Mouse (Mus musculus): ENCODE measurements at regions not wholly inside any gene's neighbourhood (a gene's known extent, or its start where the extent isn't known, plus 50 kb on each side); places are given as distances from the start of the nearest gene placed in this dataset.

DNA sequence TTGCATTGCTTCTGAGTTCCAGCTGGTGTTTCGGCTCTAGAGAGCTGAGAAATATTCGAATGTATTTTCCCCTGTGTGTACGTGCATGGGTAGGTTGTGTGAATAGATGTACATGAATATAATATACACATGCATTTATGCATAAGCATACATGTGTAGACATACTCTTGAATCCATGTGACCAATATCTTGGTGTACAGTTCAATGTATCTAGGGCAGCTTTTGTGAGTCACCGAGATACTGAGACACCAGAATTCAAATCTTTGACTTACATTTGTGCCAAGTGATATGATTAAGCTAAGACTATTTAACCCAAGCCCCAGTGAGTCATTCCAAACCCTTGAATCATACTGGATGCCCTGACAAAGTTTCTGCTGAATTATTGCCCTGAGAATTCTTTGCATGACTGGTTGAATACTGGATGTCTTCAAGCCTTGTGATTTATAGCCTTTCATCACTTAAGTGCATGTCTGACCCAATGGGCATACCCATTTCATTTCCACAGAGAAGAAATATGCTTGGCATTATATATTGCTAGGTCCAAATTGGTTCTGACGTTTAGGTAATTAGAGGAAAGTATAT, 103.3 kb upstream of the Tsc22d2 start:
- Histone ChIP-seq H3K4me3 (no peak overlapping the region), H3K4me2 (ENCODE audit: low read depth) (no peak overlapping the region)

DNA sequence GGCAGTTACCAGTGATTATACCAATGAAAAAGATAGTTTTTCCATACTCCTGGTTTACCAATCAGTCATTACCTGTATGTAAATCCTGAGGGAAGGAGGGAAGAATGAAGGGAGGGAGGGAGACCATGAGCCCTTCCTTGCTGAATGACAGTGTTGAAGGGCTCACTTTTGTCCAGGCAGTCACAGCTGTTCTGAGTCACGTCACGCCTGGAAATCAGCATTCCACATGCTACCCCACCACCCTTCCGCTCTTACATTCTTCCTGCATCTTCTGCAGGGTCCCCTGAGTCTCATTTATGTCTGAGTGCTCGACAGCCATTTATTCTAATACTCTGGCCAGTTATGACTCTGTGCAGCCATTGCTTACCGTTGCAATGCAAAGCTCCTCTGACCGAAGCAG, 101.9 kb upstream of the Tsc22d2 start:
- no peak overlapping the region for H3K4me3 ChIP-seq
- no peak for TF ChIP-seq REST (IDR thresholded peaks at IDR 0.05; ENCODE audit: insufficient read depth, insufficient read length)
- no peak for TF ChIP-seq POLR2A (IDR thresholded peaks at IDR 0.05; ENCODE audit: insufficient read length, low read depth)
- no peak for TF ChIP-seq MAX (IDR thresholded peaks at IDR 0.05; ENCODE audit: low read depth)
- TF ChIP-seq TCF12 (IDR thresholded peaks at IDR 0.05; ENCODE audit: insufficient read depth, poor library complexity, severe bottlenecking): no peak
- peak in 2 of 3 experiments; percentile 70 to 83 for TF ChIP-seq MYOD1 (IDR thresholded peaks at IDR 0.05; ENCODE audit: control insufficient read depth in 1 of 3, insufficient read length in 2 of 3, low read depth in 2 of 3)
- no peak for TF ChIP-seq E2F4 (IDR thresholded peaks at IDR 0.05; ENCODE audit: insufficient read depth)
- no peak for TF ChIP-seq CEBPB (IDR thresholded peaks at IDR 0.05; ENCODE audit: insufficient read depth, poor library complexity, severe bottlenecking)
- TF ChIP-seq MYOG (IDR thresholded peaks at IDR 0.05; ENCODE audit: control insufficient read depth in 1 of 3, insufficient read depth in 1 of 3, insufficient read length in 2 of 3, low read depth in 2 of 3): peak in 2 of 3 experiments; percentile 32 to 69
- TF ChIP-seq SRF (IDR thresholded peaks at IDR 0.05; ENCODE audit: control insufficient read depth, insufficient read length, low read depth): no peak
- no peak for TF ChIP-seq USF1 (IDR thresholded peaks at IDR 0.05; ENCODE audit: low read depth)
- H3K4me2 ChIP-seq (ENCODE audit: low read depth): peak overlapping the region; percentile 19
- no peak overlapping the region for H3ac ChIP-seq (ENCODE audit: control insufficient read depth, insufficient read length)
- H3K27me3 ChIP-seq (ENCODE audit: control insufficient read depth, insufficient read depth, insufficient read length): no peaks in the 10 kb centered on the region
- no peaks in the 10 kb centered on the region for H3K79me2 ChIP-seq (ENCODE audit: control insufficient read depth, insufficient read depth)
- no peaks in the 10 kb centered on the region for H3K36me3 ChIP-seq (ENCODE audit: control insufficient read depth, insufficient read depth)

More for the DNA sequence above, 103.3 kb upstream of the Tsc22d2 start:
- no peak overlapping the region for H3ac ChIP-seq (ENCODE audit: control insufficient read depth, insufficient read length)
- H3K36me3 ChIP-seq (ENCODE audit: control insufficient read depth, insufficient read depth): no peaks in the 10 kb centered on the region
- no peaks in the 10 kb centered on the region for H3K27me3 ChIP-seq (ENCODE audit: control insufficient read depth, insufficient read depth, insufficient read length)
- TF ChIP-seq MYOG (IDR thresholded peaks at IDR 0.05; ENCODE audit: control insufficient read depth in 1 of 3, insufficient read depth in 1 of 3, insufficient read length in 2 of 3, low read depth in 2 of 3) (no peak), CEBPB (IDR thresholded peaks at IDR 0.05; ENCODE audit: insufficient read depth, poor library complexity, severe bottlenecking) (0 out of 2 replicates have a peak, but pooled peaks have one; percentile 21), USF1 (IDR thresholded peaks at IDR 0.05; ENCODE audit: low read depth) (peak; percentile 45)
- no peaks in the 10 kb centered on the region for H3K79me2 ChIP-seq (ENCODE audit: control insufficient read depth, insufficient read depth)

DNA sequence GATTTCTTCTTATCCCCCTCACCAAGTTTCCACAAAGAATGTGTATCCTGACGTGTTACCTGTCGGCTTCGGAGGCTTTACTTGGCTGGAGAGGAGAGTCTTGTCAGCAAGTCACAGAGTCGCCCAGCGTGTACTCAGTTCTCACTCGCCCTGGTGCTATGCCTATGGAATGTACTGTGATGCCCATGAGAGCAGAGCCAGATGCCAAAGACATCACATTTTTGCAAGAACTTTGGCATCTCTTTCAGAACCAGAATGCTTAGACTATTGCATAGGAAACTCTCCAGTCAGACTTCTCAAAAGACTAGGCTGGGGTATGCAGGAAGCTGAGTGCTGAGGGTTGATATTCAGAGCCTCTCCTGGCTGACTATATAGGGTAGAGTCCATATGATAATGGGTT, 99.3 kb upstream of the Tsc22d2 start:
- Histone ChIP-seq H3K27me3 (ENCODE audit: control insufficient read depth, insufficient read depth, insufficient read length) (no peaks in the 10 kb centered on the region), H3K4me3 (no peak overlapping the region), H3ac (ENCODE audit: control insufficient read depth, insufficient read length) (no peak overlapping the region), H3K79me2 (ENCODE audit: control insufficient read depth, insufficient read depth) (no peaks in the 10 kb centered on the region), H3K36me3 (ENCODE audit: control insufficient read depth, insufficient read depth) (no peaks in the 10 kb centered on the region), H3K4me2 (ENCODE audit: low read depth) (no peak overlapping the region)
- TF ChIP-seq TCF12 (IDR thresholded peaks at IDR 0.05; ENCODE audit: insufficient read depth, poor library complexity, severe bottlenecking) (no peak), MYOG (IDR thresholded peaks at IDR 0.05; ENCODE audit: control insufficient read depth in 1 of 3, insufficient read depth in 1 of 3, insufficient read length in 2 of 3, low read depth in 2 of 3) (no peak)

DNA sequence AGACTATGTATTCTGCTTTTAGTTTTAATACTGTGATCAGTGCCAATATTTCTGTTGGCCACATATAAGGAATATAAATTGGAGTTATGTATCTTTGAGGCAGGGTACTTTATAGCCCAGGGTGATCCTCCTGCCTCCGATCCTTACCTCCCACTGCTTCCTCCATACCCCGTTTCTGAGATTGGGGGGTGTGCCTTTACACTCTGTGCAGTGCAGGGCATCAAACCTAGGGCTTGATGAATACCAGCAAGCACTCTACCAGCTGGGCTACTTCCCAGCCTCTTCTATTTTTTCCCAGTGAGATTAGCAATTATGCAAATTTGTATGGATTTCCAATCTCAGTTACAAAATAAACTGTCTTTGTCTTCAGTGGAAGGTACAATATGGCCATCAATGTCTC, 97.3 kb upstream of the Tsc22d2 start:
- no peaks in the 10 kb centered on the region for H3K36me3 ChIP-seq (ENCODE audit: control insufficient read depth, insufficient read depth)
- H3K4me3 ChIP-seq: no peak overlapping the region
- H3K27me3 ChIP-seq (ENCODE audit: control insufficient read depth, insufficient read depth, insufficient read length): no peaks in the 10 kb centered on the region
- H3K79me2 ChIP-seq (ENCODE audit: control insufficient read depth, insufficient read depth): no peaks in the 10 kb centered on the region
- TF ChIP-seq MYOD1 (IDR thresholded peaks at IDR 0.05; ENCODE audit: control insufficient read depth in 1 of 3, insufficient read length in 2 of 3, low read depth in 2 of 3): no peak
- no peak for TF ChIP-seq E2F4 (IDR thresholded peaks at IDR 0.05; ENCODE audit: insufficient read depth)
- no peak for TF ChIP-seq REST (IDR thresholded peaks at IDR 0.05; ENCODE audit: insufficient read depth, insufficient read length)
- TF ChIP-seq CEBPB (IDR thresholded peaks at IDR 0.05; ENCODE audit: insufficient read depth, poor library complexity, severe bottlenecking): no peak
- TF ChIP-seq POLR2AphosphoS2 (IDR thresholded peaks at IDR 0.05; ENCODE audit: insufficient read length, low read depth): no peak
- H3ac ChIP-seq (ENCODE audit: control insufficient read depth, insufficient read length): no peak overlapping the region
- no peak overlapping the region for H3K4me2 ChIP-seq (ENCODE audit: low read depth)

DNA sequence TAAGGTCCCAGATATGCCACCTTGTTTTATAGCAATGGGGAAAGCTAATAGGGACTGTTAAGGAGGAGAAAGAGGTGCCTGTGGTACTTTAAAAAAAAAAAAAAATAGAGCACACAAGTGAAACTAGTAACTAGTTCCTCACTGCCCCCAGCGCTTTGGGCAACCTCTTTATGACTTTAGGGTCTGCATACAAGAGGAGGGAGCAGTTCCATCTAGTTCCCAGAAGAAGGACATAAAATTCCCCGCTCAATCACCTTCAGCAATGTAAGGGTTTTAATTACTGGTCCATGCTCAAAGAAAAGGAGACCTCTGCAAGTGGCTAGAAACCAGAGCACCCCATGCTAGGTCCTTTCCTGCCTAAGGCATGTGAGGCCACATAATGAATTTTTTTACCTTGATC, 95.8 kb upstream of the Tsc22d2 start:
- no peaks in the 10 kb centered on the region for H3K79me2 ChIP-seq (ENCODE audit: control insufficient read depth, insufficient read depth)
- TF ChIP-seq SRF (IDR thresholded peaks at IDR 0.05; ENCODE audit: control insufficient read depth, insufficient read length, low read depth) (no peak), USF1 (IDR thresholded peaks at IDR 0.05; ENCODE audit: low read depth) (no peak), E2F4 (IDR thresholded peaks at IDR 0.05; ENCODE audit: insufficient read depth) (no peak), TCF12 (IDR thresholded peaks at IDR 0.05; ENCODE audit: insufficient read depth, poor library complexity, severe bottlenecking) (no peak), MAX (IDR thresholded peaks at IDR 0.05; ENCODE audit: low read depth) (no peak), TCF3 (IDR thresholded peaks at IDR 0.05; ENCODE audit: insufficient read length, low read depth) (no peak), MYOG (IDR thresholded peaks at IDR 0.05; ENCODE audit: control insufficient read depth in 1 of 3, insufficient read depth in 1 of 3, insufficient read length in 2 of 3, low read depth in 2 of 3) (no peak), CEBPB (IDR thresholded peaks at IDR 0.05; ENCODE audit: insufficient read depth, poor library complexity, severe bottlenecking) (no peak), REST (IDR thresholded peaks at IDR 0.05; ENCODE audit: insufficient read depth, insufficient read length) (no peak), POLR2AphosphoS2 (IDR thresholded peaks at IDR 0.05; ENCODE audit: insufficient read length, low read depth) (no peak), MYOD1 (IDR thresholded peaks at IDR 0.05; ENCODE audit: control insufficient read depth in 1 of 3, insufficient read length in 2 of 3, low read depth in 2 of 3) (no peak), POLR2A (IDR thresholded peaks at IDR 0.05; ENCODE audit: insufficient read length, low read depth) (no peak)
- H3K4me2 ChIP-seq (ENCODE audit: low read depth): no peak overlapping the region
- H3K4me3 ChIP-seq: no peak overlapping the region
- no peaks in the 10 kb centered on the region for H3K27me3 ChIP-seq (ENCODE audit: control insufficient read depth, insufficient read depth, insufficient read length)
- no peaks in the 10 kb centered on the region for H3K36me3 ChIP-seq (ENCODE audit: control insufficient read depth, insufficient read depth)
- H3ac ChIP-seq (ENCODE audit: control insufficient read depth, insufficient read length): no peak overlapping the region
